Mouse (Mus musculus) brain, embryonic 14.5 days (tissue): ENCODE data around the gene Lrpprc. TPM values are rescaled to one million over a fixed set of nuclear protein-coding genes. Genes with fewer than 3 reads are reported as not detected.
A peak's percentile ranks its signal among the peaks of the same experiment; 100 is the strongest.

Source experiments
- DNase-seq: peaks from one replicate; pipeline ENCODE4 v3.0.0-alpha.2; 2011; ENCODE audit warnings: low read depth
- CTCF ChIP-seq: fragments of 200-500 bp; IDR thresholded peaks from 2 replicates; pipeline ENCODE4 v1.5.1; 2012; ENCODE audit warnings: inconsistent platforms, mild to moderate bottlenecking, moderate library complexity, borderline replicate concordance; ENCODE audit not compliant: insufficient read depth, insufficient read length; ENCODE audit errors: extremely low read depth
- POLR2A ChIP-seq: fragments of 200-500 bp; IDR thresholded peaks from 2 replicates; pipeline ENCODE4 v1.6.1; 2012; ENCODE audit warnings: mild to moderate bottlenecking, inconsistent platforms, borderline replicate concordance; ENCODE audit not compliant: poor library complexity, insufficient read depth, insufficient read length, severe bottlenecking; ENCODE audit errors: extremely low read depth
- polyA plus RNA-seq: library from polyadenylated mRNA; depleted of rRNA; stranded (reverse); fragments of >200 nt; gene quantifications from 2 replicates; pipeline ENCODE4 v1.2.3, GENCODE M21; 2012

Gene Lrpprc
- polyA plus RNA-seq, 1 experiment: 27.3 TPM

DNA sequence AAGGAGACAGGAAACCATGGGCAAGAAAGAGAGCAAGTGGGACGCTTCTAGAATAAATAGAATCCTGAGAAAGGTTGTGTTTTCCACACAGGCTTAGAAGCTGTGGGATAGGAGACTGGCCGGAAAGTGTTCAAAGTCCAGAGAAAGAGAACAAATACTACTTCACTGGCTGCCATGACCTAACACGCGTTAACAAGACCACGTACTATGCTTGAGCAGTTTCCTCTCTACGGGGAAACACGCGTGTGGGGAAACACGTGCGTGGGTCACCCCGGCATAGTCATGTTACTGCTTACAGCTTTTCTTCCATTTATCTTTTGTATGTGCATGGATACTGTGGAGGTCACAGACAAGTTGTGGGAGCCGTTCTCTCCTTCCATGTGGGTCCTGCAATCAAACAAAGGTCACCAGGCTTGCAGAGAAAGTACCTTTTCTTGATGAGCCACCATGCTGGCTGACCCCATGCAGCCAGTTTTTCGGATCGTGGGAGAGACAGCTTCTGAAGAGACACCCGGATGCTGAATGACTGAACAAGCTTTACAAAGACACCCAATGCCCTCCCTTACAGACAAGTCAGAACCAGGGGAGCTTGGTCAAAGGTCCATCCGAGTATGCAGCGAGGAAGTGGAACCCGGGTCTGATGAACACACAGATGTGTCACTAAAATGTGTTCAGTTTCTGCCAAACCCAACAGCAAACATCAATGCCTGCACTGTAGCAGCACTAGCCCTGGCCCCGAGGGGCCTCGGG lies 2.0 kb downstream of the Lrpprc start:
- no peak for TF ChIP-seq CTCF
- no peak for TF ChIP-seq POLR2A
- DNase-seq: no peak

DNA sequence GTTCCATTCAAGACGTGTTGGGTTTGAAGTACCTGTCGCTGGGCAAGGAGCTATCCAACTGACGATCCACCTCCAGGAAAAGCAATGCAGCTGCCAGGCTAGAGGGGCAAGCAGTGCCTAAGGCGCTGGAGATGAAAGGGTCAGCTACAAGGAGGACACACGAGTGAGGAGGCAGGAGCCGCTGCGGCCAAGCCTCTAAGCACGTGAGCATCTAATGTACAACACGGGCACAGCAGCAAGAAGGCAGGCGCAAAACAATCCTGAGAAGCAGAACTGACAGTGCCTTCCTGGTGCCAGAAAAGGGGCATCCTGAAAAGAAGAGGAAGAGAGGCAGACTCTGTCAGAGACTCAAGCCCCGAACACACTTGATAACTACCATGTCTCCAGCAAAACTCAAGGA lies 3.1 kb downstream of the Lrpprc start:
- TF ChIP-seq POLR2A (no peak), CTCF (no peak)
- DNase-seq: no peak

DNA sequence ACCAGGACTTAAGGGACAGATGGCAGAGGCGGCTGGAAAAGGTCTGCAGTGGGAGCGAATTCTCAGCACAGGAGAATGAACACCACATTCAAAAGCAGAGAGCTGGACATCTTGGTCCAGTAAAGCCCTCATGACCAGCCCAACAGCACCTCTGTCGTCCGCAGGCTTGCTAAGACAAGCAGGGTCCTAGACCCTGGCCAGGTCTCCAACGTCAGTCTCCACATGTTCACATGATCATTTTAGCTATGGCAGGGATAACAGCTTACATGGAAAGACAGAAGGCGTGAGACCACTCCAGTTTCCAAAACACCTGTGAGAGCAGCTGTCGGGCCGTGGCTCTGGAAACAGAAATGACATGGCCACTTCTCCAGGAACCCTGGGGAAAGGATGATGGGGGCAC lies 3.7 kb downstream of the Lrpprc start:
- no peak for TF ChIP-seq POLR2A
- no peak for TF ChIP-seq CTCF
- no peak for DNase-seq

DNA sequence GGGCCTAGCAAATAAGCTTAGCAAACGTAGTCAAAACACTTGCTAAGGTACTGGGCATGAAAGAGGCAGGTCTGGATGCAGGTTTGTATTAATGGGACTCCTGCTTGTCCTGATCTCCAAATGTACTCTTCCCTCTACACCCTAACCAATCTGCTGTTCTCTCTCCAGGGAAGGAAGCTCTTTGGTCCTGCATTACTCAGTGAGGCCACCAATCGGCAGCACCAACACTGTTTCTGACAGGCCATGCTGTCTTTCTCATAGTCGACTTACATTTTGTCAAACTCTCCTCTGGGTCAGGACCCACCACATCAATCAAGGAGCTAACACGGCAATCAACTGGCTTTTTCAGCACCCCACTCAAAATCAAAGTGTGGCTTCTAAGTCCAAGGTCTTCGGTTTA lies 5.4 kb downstream of the Lrpprc start:
- no peak for DNase-seq
- TF ChIP-seq POLR2A (no peak), CTCF (no peak)

DNA sequence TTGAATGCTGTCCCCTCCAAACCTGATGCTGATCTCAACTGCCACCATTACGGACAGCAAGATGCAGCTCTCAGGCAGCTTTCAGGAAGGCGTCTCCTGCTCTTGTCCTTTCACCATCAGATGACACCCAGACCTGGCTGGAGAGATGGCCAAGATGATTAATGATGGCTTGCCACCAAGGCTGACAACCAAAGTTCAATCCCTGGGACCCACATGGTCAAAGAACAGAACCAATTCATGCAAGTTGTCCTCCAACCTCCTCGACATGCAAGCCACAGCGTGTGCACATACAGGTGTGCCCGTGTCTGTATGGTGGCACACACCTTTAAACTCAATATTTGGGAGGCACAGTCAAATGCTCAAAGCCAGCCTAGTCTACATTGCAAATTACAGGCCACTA lies 7.1 kb downstream of the Lrpprc start:
- DNase-seq: no peak
- TF ChIP-seq CTCF: no peak

- DNase-seq: no peak
- TF ChIP-seq POLR2A (no peak), CTCF (no peak)
These were observed 10.3 kb downstream of the Lrpprc start for GRCm38 (mm10) chr17:84780321-84780720.

DNA sequence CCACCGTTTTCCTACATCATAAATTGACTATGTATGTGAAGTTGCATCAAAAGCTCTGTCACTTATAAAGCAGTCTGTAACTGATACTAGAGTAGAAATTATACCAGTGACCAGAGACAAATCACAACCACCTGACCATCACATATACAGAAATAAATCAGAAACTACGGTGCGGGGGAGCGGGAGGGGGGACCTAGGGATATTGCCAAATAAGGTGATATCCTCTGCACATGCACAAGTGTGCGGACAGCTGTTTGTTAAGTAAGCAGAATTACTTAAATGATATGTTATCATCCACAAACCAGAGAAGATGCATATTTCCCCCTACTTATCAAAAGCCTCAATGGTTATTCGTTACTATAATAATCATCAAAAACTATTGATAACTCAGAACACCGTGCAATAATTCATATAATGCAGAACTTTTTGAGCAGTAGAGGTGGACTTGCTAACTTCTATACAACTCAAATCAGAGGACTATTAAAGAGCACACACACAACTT lies 12.1 kb downstream of the Lrpprc start:
- DNase-seq: no peak
- TF ChIP-seq CTCF (no peak), POLR2A (no peak)

- TF ChIP-seq POLR2A (no peak), CTCF (no peak)
- no peak for DNase-seq
These were observed 14.1 kb downstream of the Lrpprc start for GRCm38 (mm10) chr17:84776362-84777000.

DNA sequence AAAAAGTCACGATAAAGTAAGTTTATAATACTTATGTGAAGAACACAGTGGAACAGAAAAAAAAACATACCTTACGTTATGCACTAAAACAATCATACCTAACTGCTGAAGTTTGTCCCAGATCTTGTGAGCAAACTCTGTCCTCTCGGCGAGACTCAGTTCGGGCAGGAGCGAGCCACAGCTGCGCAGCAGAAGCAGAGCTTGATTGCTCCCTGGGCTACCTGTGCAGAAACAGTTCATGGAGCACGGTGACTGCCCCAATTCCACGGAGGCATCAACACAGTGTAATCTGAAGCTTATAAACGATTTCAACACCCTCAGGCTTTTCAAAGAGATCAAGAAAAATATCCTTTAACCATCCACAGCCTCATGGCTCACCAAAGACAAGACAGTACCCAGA lies 15.3 kb downstream of the Lrpprc start:
- TF ChIP-seq CTCF (no peak), POLR2A (no peak)
- DNase-seq: no peak

- DNase-seq: no peak
- TF ChIP-seq POLR2A (no peak), CTCF (no peak)
These were observed 18.7 kb downstream of the Lrpprc start for GRCm38 (mm10) chr17:84771882-84772281.

DNA sequence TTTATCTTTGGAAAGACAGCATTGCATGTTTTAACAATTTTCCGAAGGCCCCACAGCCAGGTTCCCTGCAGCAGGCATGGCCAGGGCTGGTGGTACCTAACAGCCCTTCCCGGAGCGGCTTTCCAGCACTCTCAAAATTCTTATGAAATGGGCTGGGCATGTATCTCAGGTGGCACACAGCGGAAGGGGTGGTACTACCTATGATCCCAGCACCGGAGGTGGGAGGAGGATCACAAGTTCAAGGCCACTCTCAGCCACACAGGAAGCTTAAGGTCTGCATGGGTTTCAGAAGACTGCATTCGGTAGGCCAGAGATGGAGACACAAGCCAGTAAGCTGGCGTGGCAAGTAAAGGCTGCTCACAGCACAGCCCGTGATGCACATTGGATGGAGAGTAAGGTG lies 31.6 kb downstream of the Lrpprc start:
- DNase-seq: no peak
- TF ChIP-seq POLR2A (no peak), CTCF (no peak)

GRCm38 (mm10) chr17:84758374-84758773 lies 32.2 kb downstream of the Lrpprc start:
- no peak for DNase-seq
- TF ChIP-seq CTCF (no peak), POLR2A (no peak)

DNA sequence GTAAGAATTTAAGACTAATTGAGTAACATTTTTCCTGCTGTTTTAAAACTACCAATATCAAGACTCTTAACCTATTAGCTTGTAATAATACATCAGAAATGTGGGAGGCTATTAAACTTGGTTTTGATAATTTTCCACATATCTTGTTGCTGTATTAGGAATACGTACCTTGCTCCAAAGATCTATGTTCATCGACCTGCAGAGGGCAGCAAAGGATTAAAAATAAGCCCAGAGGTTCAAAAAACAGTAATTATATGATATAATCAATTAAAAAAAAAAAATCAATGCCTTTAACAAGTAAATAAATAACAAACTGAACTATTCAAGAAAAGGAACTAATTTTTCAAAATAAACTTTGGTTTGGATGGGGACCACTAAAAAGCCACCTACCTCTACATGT lies 34.5 kb downstream of the Lrpprc start:
- TF ChIP-seq CTCF: no peak
- TF ChIP-seq POLR2A: no peak

More for the DNA sequence above, 34.5 kb downstream of the Lrpprc start:
- peak; percentile 48 for DNase-seq
